Mouse (Mus musculus): ENCODE measurements around the gene Ptp4a2. TPM values are rescaled to one million over a fixed set of nuclear protein-coding genes. Genes with fewer than 3 reads are reported as not detected.
A peak's percentile ranks its signal among the peaks of the same experiment; 100 is the strongest.
"Not testable (repeated sequence)": the region's sequence is repeated elsewhere in the genome, so short reads cannot be mapped to it uniquely, and the experiment has no call there.

Ptp4a2 gene
- polyA plus RNA-seq, 1 experiment from 2014 or later, result 256 TPM

DNA sequence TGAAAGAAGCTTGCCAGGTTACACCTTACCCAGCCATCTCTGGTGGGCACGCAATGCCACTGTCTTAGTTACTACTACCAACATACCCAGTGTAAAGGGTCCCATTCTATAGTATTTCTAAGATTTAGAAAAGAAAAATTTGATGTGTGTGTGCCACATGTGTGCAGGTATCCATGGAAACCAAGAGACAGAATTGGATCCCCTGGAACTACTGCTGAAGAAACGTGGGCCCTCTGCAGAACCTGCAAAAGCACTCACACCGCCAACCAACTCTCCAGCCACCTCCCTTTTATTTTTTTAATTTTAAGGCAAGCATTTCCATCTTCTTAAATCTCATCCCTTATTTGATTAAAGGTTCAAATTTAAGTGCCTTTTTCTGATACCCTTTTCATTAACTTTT is 40.8 kb downstream of the Ptp4a2 start:
- ATAC-seq (ENCODE audit: low FRiP score, low TSS enrichment) (no peak), DNase-seq (no peak)
- no peaks in the 10 kb centered on the region for H3K9me3 ChIP-seq (ENCODE audit: control insufficient read depth, low read length)
- H3K27me3 ChIP-seq (ENCODE audit: control insufficient read depth, insufficient read depth, low read length), result no peaks in the 10 kb centered on the region
- WGBS, result 85% methylated on average over 3 of the region's 3 CpGs
- H3K4me2 ChIP-seq (ENCODE audit: low read length), result no peak overlapping the region
- peaks cover 25% of the 10 kb centered on the region for H3K36me3 ChIP-seq (ENCODE audit: control insufficient read depth, insufficient read depth, low read length)
- no peak overlapping the region for H3K27ac ChIP-seq (replicated peaks; ENCODE audit: low read depth, low read length)
- H3K4me3 ChIP-seq (replicated peaks; ENCODE audit: low read depth, low read length), result no peak overlapping the region
- peaks cover 9% of the 10 kb centered on the region; the same call in 1 of the 2 replicates for H3K4me1 ChIP-seq (ENCODE audit: control insufficient read depth, insufficient read depth, low read length)
- H3K9ac ChIP-seq (replicated peaks; ENCODE audit: low read length), result no peak overlapping the region

DNA sequence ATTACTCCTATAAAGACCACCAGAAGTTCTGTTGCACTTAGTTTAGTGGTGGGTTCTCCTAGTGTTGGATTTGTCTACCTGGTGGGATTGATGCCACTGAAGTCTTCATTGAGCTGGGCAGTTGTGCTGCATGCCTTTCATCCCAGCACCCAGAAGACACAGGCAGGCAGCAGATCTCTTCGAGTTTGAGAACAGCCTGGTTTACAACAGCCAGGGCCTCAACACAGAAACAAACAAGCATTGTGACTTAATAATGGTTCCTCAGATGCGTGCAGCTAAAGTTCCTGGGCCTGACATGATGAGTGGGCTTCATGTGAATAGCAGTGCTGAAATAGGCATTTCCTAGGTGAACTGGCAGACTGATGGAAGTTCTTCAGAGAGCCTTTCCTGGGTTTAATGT is 42.0 kb downstream of the Ptp4a2 start:
- no peaks in the 10 kb centered on the region for H3K9me3 ChIP-seq (ENCODE audit: control insufficient read depth, low read length)
- H3K36me3 ChIP-seq (ENCODE audit: control insufficient read depth, insufficient read depth, low read length), result peaks cover 16% of the 10 kb centered on the region
- 79% methylated on average over 2 of the region's 2 CpGs for WGBS
- H3K4me1 ChIP-seq (ENCODE audit: control insufficient read depth, insufficient read depth, low read length), result peaks cover 9% of the 10 kb centered on the region; the same call in 1 of the 2 replicates
- H3K27ac ChIP-seq (replicated peaks; ENCODE audit: low read depth, low read length), result no peak overlapping the region
- H3K4me3 ChIP-seq (replicated peaks; ENCODE audit: low read depth, low read length), result no peak overlapping the region
- no peak overlapping the region for H3K4me2 ChIP-seq (ENCODE audit: low read length)
- no peak overlapping the region for H3K9ac ChIP-seq (replicated peaks; ENCODE audit: low read length)
- no peak for ATAC-seq (ENCODE audit: low FRiP score, low TSS enrichment)
- no peak for DNase-seq
- no peaks in the 10 kb centered on the region for H3K27me3 ChIP-seq (ENCODE audit: control insufficient read depth, insufficient read depth, low read length)

DNA sequence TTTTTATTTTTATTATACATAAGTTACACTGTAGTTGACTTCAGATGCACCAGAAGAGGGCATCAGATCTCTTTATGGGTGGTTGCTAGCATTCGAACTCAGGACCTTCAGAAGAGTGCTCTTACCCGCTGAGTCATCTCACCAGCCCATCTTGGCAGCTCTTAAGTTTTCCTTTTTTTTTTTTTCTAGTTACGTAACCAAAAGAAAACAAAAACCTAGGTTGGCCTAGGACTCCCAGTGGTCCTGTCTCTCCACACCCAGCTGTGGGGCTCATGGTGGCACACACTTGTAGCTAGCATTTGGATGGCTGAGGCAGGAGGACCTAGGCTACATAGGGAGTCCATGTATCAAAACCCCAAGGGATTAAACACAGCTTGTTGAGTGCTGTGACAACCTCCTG is 43.0 kb downstream of the Ptp4a2 start:
- H3K4me3 ChIP-seq (replicated peaks; ENCODE audit: low read depth, low read length), result no peak overlapping the region
- 95% methylated on average over 3 of the region's 3 CpGs for WGBS
- no peak for ATAC-seq (ENCODE audit: low FRiP score, low TSS enrichment)
- H3K27me3 ChIP-seq (ENCODE audit: control insufficient read depth, insufficient read depth, low read length), result no peaks in the 10 kb centered on the region
- H3K27ac ChIP-seq (replicated peaks; ENCODE audit: low read depth, low read length), result no peak overlapping the region
- peaks cover 9% of the 10 kb centered on the region; the same call in 1 of the 2 replicates for H3K4me1 ChIP-seq (ENCODE audit: control insufficient read depth, insufficient read depth, low read length)
- no peaks in the 10 kb centered on the region for H3K9me3 ChIP-seq (ENCODE audit: control insufficient read depth, low read length)
- H3K4me2 ChIP-seq (ENCODE audit: low read length), result no peak overlapping the region
- H3K9ac ChIP-seq (replicated peaks; ENCODE audit: low read length), result no peak overlapping the region
- no peak for DNase-seq
- H3K36me3 ChIP-seq (ENCODE audit: control insufficient read depth, insufficient read depth, low read length), result peaks cover 8% of the 10 kb centered on the region

DNA sequence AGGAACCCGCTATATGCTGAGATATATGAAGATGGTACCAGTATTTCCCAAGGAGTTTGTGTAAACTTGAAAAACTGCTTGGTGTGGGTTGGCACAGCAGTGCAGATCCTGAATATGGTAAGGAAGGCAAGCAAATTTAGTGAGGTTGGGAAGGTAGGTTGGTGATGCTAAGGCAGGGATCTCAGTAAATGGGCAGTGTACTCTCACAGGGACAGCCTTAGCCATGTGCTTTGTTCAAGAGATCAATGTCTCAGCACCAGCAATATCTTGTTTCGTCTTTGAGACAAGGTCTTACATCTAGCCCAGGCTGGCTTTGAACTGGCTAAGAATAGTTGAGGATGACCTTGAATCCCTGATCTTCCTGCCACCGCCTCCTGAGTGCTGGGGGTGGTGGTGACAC is 43.6 kb downstream of the Ptp4a2 start:
- WGBS, result 87% methylated on average over 3 of the region's 3 CpGs
- no peaks in the 10 kb centered on the region for H3K27me3 ChIP-seq (ENCODE audit: control insufficient read depth, insufficient read depth, low read length)
- H3K9me3 ChIP-seq (ENCODE audit: control insufficient read depth, low read length), result no peaks in the 10 kb centered on the region

DNA sequence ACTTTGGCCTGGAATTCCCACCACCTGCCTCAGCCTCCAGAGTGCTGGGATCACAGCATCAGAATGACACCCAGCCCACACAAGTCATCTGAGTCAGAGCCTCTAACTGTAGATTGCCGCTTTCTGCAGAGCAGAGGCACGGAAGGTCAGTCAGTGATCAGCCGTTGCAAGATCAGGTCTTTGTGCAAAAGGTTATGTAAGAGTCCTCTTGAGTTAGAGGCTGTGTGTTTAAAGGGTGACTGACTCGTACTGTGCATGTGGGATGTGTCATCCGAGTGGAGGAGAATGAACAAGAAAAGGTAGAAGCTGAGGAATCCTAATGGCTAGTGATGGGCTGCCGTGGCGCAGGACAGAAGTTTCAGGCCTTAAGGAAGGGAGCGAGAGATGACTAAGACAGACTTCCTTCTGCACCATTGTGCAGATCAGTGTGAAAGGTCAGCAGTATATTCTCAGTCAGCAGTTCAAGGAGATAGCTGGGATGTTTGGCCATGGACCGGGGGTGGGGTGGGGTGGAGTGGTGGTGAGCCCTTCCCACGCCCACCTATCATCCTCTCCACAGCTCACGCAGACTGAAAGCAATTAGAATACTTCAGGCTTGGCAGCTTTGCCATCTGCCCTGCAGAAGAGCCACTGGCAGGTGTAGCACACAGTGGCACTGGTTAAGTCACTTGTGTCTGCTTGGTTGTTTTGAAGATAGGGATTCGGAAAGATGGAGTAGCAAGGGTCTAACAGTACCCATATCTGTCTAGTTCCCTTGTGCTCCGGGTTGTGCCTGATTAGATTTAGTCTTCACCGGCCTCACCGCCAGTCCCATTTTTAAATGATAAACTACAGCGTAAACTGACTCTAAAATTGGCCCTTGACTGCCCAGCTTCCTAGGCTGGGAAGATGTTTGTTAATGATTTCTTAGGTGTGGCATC is 44.3 kb downstream of the Ptp4a2 start:
- H3K4me1 ChIP-seq (ENCODE audit: control insufficient read depth, insufficient read depth, low read length), result peaks cover 9% of the 10 kb centered on the region; the same call in 1 of the 2 replicates
- no peak overlapping the region for H3K4me3 ChIP-seq (replicated peaks; ENCODE audit: low read depth, low read length)
- H3K27ac ChIP-seq (replicated peaks; ENCODE audit: low read depth, low read length), result peak overlapping the region; percentile 60
- H3K27me3 ChIP-seq (ENCODE audit: control insufficient read depth, insufficient read depth, low read length), result no peaks in the 10 kb centered on the region
- no peaks in the 10 kb centered on the region for H3K9me3 ChIP-seq (ENCODE audit: control insufficient read depth, low read length)
- H3K9ac ChIP-seq (replicated peaks; ENCODE audit: low read length), result no peak overlapping the region
- peaks cover 6% of the 10 kb centered on the region; the same call in 1 of the 2 replicates for H3K36me3 ChIP-seq (ENCODE audit: control insufficient read depth, insufficient read depth, low read length)
- no peak for DNase-seq
- no peak overlapping the region for H3K4me2 ChIP-seq (ENCODE audit: low read length)
- no peak for ATAC-seq (ENCODE audit: low FRiP score, low TSS enrichment)
- 81% methylated on average over 16 of the region's 16 CpGs for WGBS

More for the DNA sequence above, 43.6 kb downstream of the Ptp4a2 start:
- DNase-seq (no peak), ATAC-seq (ENCODE audit: low FRiP score, low TSS enrichment) (no peak)
- Histone ChIP-seq H3K27ac (replicated peaks; ENCODE audit: low read depth, low read length) (peak overlapping the region; percentile 60; the same call in 1 of the 2 replicates), H3K4me3 (replicated peaks; ENCODE audit: low read depth, low read length) (no peak overlapping the region), H3K4me1 (ENCODE audit: control insufficient read depth, insufficient read depth, low read length) (peaks cover 9% of the 10 kb centered on the region; the same call in 1 of the 2 replicates), H3K36me3 (ENCODE audit: control insufficient read depth, insufficient read depth, low read length) (peaks cover 6% of the 10 kb centered on the region; the same call in 1 of the 2 replicates), H3K4me2 (ENCODE audit: low read length) (no peak overlapping the region), H3K9ac (replicated peaks; ENCODE audit: low read length) (no peak overlapping the region)

DNA sequence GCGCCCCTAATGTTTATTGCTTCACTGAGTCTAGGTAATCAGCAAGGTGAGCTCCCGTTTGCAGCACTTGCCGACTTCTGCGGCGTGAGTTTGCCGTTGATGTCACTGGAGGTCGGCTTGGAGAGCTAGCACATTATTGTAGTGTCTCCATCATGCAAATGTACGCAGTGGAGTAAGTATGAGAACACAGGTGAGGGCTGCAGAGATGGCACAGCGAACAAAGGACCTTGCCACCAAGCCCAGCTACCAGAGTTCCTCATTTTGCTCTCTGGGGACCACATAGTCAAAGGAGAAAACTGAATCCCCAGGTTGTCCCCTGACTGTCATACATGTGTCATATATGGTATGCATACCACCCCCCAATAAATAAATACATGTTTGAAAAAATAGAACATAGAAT is 49.4 kb downstream of the Ptp4a2 start:
- Histone ChIP-seq H3K36me3 (ENCODE audit: control insufficient read depth, insufficient read depth, low read length) (no peaks in the 10 kb centered on the region), H3K27me3 (ENCODE audit: control insufficient read depth, insufficient read depth, low read length) (no peaks in the 10 kb centered on the region), H3K9me3 (ENCODE audit: control insufficient read depth, low read length) (no peaks in the 10 kb centered on the region), H3K27ac (replicated peaks; ENCODE audit: low read depth, low read length) (no peak overlapping the region), H3K4me3 (replicated peaks; ENCODE audit: low read depth, low read length) (no peak overlapping the region), H3K4me2 (ENCODE audit: low read length) (no peak overlapping the region), H3K4me1 (ENCODE audit: control insufficient read depth, insufficient read depth, low read length) (peaks cover 7% of the 10 kb centered on the region; the same call in 1 of the 2 replicates), H3K9ac (replicated peaks; ENCODE audit: low read length) (no peak overlapping the region)
- 94% methylated on average over 9 of the region's 9 CpGs for WGBS
- DNase-seq, result no peak
- no peak for ATAC-seq (ENCODE audit: low FRiP score, low TSS enrichment)

DNA sequence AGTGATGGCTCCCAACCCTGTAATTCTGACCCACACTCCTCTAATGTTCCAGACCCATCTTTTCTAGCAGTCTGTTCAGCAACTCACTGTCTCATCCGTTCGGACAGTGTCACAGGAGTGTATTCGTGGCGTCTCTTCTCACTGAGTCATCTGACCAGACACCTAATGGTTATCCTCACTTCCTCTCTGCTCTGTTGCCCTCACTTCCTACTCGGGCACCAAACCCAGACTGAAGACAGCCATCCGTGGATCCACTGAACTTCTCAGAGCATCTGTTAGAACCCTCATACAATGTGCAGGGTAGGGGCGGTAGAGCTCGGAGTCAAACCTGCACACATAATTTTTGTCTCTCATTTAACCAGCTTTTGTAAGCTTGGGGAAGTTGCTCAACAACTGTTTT is 50.4 kb downstream of the Ptp4a2 start:
- no peak overlapping the region for H3K4me2 ChIP-seq (ENCODE audit: low read length)
- 90% methylated on average over 8 of the region's 8 CpGs for WGBS
- H3K27me3 ChIP-seq (ENCODE audit: control insufficient read depth, insufficient read depth, low read length), result no peaks in the 10 kb centered on the region
- H3K4me3 ChIP-seq (replicated peaks; ENCODE audit: low read depth, low read length), result no peak overlapping the region
- ATAC-seq (ENCODE audit: low FRiP score, low TSS enrichment) (no peak), DNase-seq (no peak)
- no peaks in the 10 kb centered on the region for H3K9me3 ChIP-seq (ENCODE audit: control insufficient read depth, low read length)
- no peaks in the 10 kb centered on the region for H3K36me3 ChIP-seq (ENCODE audit: control insufficient read depth, insufficient read depth, low read length)
- no peak overlapping the region for H3K27ac ChIP-seq (replicated peaks; ENCODE audit: low read depth, low read length)
- H3K9ac ChIP-seq (replicated peaks; ENCODE audit: low read length), result no peak overlapping the region
- no peaks in the 10 kb centered on the region for H3K4me1 ChIP-seq (ENCODE audit: control insufficient read depth, insufficient read depth, low read length)

DNA sequence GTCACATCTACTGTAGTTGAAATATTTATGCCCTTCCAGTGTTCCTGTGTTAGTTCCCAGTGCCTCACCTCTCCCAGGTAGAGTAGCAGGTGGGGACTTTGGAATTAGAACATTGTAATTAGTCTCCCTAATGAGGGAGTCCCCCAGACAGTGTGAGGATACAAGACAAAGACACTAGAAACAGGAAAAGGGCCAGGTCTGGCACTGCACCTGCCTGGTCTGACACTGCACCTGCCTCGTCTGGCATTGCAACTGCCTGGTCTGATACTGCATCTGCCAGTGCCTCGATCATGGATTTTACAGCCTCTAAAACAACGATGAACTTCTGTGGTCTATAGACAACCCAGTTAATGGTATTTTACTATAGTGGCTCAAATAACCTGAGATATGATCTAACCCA is 51.3 kb downstream of the Ptp4a2 start:
- H3K4me1 ChIP-seq (ENCODE audit: control insufficient read depth, insufficient read depth, low read length), result no peaks in the 10 kb centered on the region
- H3K9ac ChIP-seq (replicated peaks; ENCODE audit: low read length), result no peak overlapping the region
- ATAC-seq (ENCODE audit: low FRiP score, low TSS enrichment), result no peak
- no peak for DNase-seq
- H3K4me3 ChIP-seq (replicated peaks; ENCODE audit: low read depth, low read length), result no peak overlapping the region
- H3K27ac ChIP-seq (replicated peaks; ENCODE audit: low read depth, low read length), result no peak overlapping the region
- 92% methylated on average over 3 of the region's 3 CpGs for WGBS
- H3K4me2 ChIP-seq (ENCODE audit: low read length), result no peak overlapping the region
- no peaks in the 10 kb centered on the region for H3K9me3 ChIP-seq (ENCODE audit: control insufficient read depth, low read length)
- no peaks in the 10 kb centered on the region for H3K36me3 ChIP-seq (ENCODE audit: control insufficient read depth, insufficient read depth, low read length)
- no peaks in the 10 kb centered on the region for H3K27me3 ChIP-seq (ENCODE audit: control insufficient read depth, insufficient read depth, low read length)

DNA sequence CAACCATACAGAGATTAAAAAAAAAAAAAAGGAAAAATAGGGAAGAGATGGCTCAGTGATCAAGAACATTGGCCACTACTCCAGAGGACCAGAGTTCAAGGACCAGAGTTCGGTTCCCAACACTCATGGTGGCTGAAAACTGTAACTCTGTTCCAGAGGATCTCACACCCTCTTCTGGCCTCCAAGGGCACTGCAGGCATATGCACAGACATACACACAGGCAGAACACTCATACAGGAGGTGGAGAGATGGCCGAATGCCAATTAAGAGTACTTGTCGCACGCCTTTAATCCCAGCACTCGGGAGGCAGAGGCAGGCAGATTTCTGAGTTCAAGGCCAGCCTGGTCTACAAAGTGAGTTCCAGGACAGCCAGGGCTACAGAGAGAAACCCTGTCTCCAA is 55.2 kb downstream of the Ptp4a2 start:
- not testable (repeated sequence) for DNase-seq

More for the DNA sequence above, 55.2 kb downstream of the Ptp4a2 start:
- H3K36me3 ChIP-seq (ENCODE audit: control insufficient read depth, insufficient read depth, low read length); H3K9me3 ChIP-seq (ENCODE audit: control insufficient read depth, low read length); H3K4me3 ChIP-seq (replicated peaks; ENCODE audit: low read depth, low read length); H3K4me2 ChIP-seq (ENCODE audit: low read length); H3K4me1 ChIP-seq (ENCODE audit: control insufficient read depth, insufficient read depth, low read length); H3K27ac ChIP-seq (replicated peaks; ENCODE audit: low read depth, low read length); H3K9ac ChIP-seq (replicated peaks; ENCODE audit: low read length); H3K27me3 ChIP-seq (ENCODE audit: control insufficient read depth, insufficient read depth, low read length); ATAC-seq (ENCODE audit: low FRiP score, low TSS enrichment): not testable (repeated sequence)
- 97% methylated on average over 5 of the region's 5 CpGs for WGBS

Data from midbrain, embryonic 14.5 days (tissue).